Mouse (Mus musculus) liver, embryonic 14.5 days (tissue): Measurements from ENCODE around the gene Rnf111.

Experiments
- CTCF ChIP-seq: IDR thresholded peaks from 2 replicates; pipeline ENCODE4 v1.5.1; 2016; ENCODE audit warnings: antibody characterized with exemption, low read depth, control low read depth
- EP300 ChIP-seq: IDR thresholded peaks from 2 replicates; pipeline ENCODE4 v1.6.1; 2016; ENCODE audit warnings: antibody characterized with exemption, low read depth

GRCm38 (mm10) chr9:70511681-70512080 lies 8.2 kb upstream of the Rnf111 start:
- TF ChIP-seq CTCF = no peak
- no peak for TF ChIP-seq EP300
